ENCODE assay signal across 8 mouse cellular contexts in the genomic region with DNA sequence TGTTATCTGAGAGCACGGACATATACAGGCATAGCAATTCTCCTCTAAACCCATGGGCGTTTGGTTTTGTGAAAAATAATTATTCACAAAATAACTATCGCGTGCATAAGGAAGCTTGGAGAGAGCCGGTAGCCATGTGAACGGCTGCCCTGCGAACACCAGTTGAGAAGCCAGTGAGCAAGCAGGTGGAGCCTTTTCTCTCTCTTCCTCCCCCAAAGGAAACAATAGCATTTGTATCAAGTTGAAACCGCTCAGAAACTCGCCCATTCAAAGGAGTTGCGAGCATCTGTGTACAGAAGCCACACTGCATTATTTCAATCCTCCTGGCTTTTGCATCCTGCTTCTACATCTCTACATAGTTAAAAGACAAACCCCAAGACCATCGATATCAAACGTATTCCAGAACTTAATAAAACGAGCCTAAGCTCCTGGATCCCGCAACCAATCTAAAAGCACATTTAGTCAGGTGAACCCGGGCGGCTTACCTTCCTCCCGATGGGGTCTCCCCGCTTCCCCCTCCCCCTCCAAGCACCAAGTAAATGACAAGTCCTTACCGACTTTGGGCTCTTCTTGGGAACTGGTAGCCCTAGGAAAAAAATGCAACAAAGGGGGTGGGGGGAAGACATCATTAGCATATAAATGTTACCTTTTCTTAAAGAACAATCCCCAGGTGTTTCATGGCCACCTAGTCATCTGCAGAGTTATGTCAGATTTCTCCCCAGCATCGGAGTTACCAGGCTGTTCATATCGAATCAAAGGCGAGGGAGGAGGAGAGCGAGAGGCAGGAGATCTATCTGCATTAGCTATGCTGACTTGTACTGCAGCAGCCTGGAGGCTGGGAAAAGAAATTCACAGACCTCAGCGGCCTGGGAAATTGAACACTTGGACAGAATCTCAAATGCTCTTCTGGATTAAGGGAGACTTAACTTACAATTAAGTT.
DNase-seq lines count a peak whose midpoint lies in the region; ATAC-seq and TF ChIP-seq lines count a peak whose summit lies in the region.

No protein-coding gene starts in this region.

- DNase-seq in left cerebral cortex, adult 2 months (ENCODE audit: extremely low spot score in 1 of 2, low spot score in 2 of 2) = no peak
- DNase-seq in left cerebral cortex, adult 8-10 months (ENCODE audit: low spot score in 2 of 2) = no peak
- peak; percentile 43 for DNase-seq in embryonic facial prominence, embryonic 11.5 days (ENCODE audit: low spot score)
- DNase-seq in gastrocnemius, postnatal 10 days = no peak
- no peak for DNase-seq in gastrocnemius, postnatal 4 days (ENCODE audit: low spot score in 2 of 2)
- no peak for DNase-seq in adipocyte (ENCODE audit: low spot score)

- no peak overlapping the region for H3K9ac ChIP-seq in embryonic facial prominence, embryonic 11.5 days (replicated peaks; ENCODE audit: low read length)
- peak overlapping the region; percentile 31; the same call in 1 of the 2 replicates for H3K9ac ChIP-seq in neural tube, embryonic 15.5 days (replicated peaks)

- intact Hi-C loops in left cerebral cortex, adult 2 months (cut with DNase I) = loop anchor here (5.0 kb wide), 2 partner anchors 55 to 935 kb away; no protein-coding TSS in a partner anchor

- H3K27me3 ChIP-seq in embryonic facial prominence, embryonic 11.5 days (ENCODE audit: control insufficient read depth, insufficient read depth, low read length) = no peaks in the 10 kb centered on the region; the same call in none of the 2 replicates
- no peaks in the 10 kb centered on the region for H3K27me3 ChIP-seq in neural tube, embryonic 15.5 days (replicated peaks)

- no peaks in the 10 kb centered on the region for H3K36me3 ChIP-seq in embryonic facial prominence, embryonic 11.5 days (replicated peaks; ENCODE audit: control insufficient read depth, insufficient read depth, low read depth, low read length)
- no peaks in the 10 kb centered on the region for H3K36me3 ChIP-seq in neural tube, embryonic 15.5 days

- peak overlapping the region; percentile 3 for H3K4me2 ChIP-seq in embryonic facial prominence, embryonic 11.5 days (ENCODE audit: low read depth, low read length)
- H3K4me2 ChIP-seq in neural tube, embryonic 15.5 days = peak overlapping the region; percentile 58

- no peak; the same call in 1 of the 2 replicates for ATAC-seq in embryonic facial prominence, embryonic 11.5 days (replicated peaks; ENCODE audit: insufficient number of reproducible peaks, low FRiP score, low TSS enrichment, low read depth)
- peak; percentile 11 for ATAC-seq in inflammation-experienced regulatory T-cells, adult 6 months
- ATAC-seq in neural tube, embryonic 15.5 days (ENCODE audit: low FRiP score) = peak; percentile 69; the same call in 1 of the 2 replicates

- H3K4me3 ChIP-seq in left cerebral cortex, adult 2 months = peak overlapping the region; percentile 46
- H3K4me3 ChIP-seq in embryonic facial prominence, embryonic 11.5 days (ENCODE audit: low read depth, low read length) = no peak overlapping the region
- peak overlapping the region; percentile 34 for H3K4me3 ChIP-seq in neural tube, embryonic 15.5 days (replicated peaks)

- no peaks in the 10 kb centered on the region; the same call in none of the 2 replicates for H3K4me1 ChIP-seq in embryonic facial prominence, embryonic 11.5 days (ENCODE audit: control insufficient read depth, insufficient read depth, low read length)
- peaks cover 41% of the 10 kb centered on the region for H3K4me1 ChIP-seq in neural tube, embryonic 15.5 days

- H3K27ac ChIP-seq in left cerebral cortex, adult 2 months = peak overlapping the region; percentile 63
- H3K27ac ChIP-seq in embryonic facial prominence, embryonic 11.5 days (replicated peaks; ENCODE audit: low read depth, low read length) = no peak overlapping the region
- H3K27ac ChIP-seq in neural tube, embryonic 15.5 days (replicated peaks) = peak overlapping the region; percentile 29; the same call in 1 of the 2 replicates

- no peaks in the 10 kb centered on the region for H3K9me3 ChIP-seq in embryonic facial prominence, embryonic 11.5 days (replicated peaks; ENCODE audit: control insufficient read depth, low read length)
- no peaks in the 10 kb centered on the region for H3K9me3 ChIP-seq in neural tube, embryonic 15.5 days (replicated peaks)

- WGBS in embryonic facial prominence, embryonic 11.5 days = 10% methylated on average over 24 of the region's 24 CpGs
- 8% methylated on average over 24 of the region's 24 CpGs for WGBS in neural tube, embryonic 15.5 days

- no peak for TF ChIP-seq CTCF in left cerebral cortex, adult 2 months (IDR thresholded peaks at IDR 0.05)
